Mouse (Mus musculus): Measurements from ENCODE around the gene Npy. TPM values are rescaled to one million over a fixed set of nuclear protein-coding genes. Genes with fewer than 3 reads are reported as not detected.

The Npy gene
- total RNA-seq, 2 experiments from 2014 or later, result not detected

DNA sequence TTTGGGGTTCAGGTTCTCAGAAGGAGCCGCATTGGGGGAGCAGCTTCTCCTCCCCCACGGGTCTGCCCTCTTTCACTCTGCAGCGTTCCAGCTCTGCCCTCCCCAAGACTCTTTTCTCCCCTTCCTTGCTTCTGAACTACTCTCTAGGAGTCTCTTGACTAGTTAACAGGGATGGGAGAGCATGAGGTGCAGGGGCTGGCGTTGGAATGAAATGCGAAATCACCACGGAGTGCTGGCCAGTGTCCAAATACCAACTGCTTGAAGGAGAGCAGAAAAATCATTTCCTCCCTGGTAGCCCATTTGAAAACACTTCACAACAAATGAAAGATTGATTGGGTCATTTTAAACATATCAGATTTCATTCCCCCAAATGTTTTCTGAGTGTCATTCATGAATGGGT lies 53.3 kb downstream of the Npy start:
- no peak for ATAC-seq (replicated peaks; ENCODE audit: low FRiP score, poor library complexity, severe bottlenecking)

All from erythroid progenitor cell, adult 5-6 weeks (primary cell).